Mouse (Mus musculus) kidney, adult 2 months (tissue): ENCODE results near the gene Nhs.
A peak's percentile ranks its signal among the peaks of the same experiment; 100 is the strongest.

ENCODE experiments used
- CTCF ChIP-seq: fragments of 200-500 bp; conservative IDR thresholded peaks from 2 replicates; pipeline ENCODE4 v1.5.1; 2011; ENCODE audit warnings: low read depth, mild to moderate bottlenecking, control low read depth, low read length, moderate library complexity, mixed read lengths; ENCODE audit not compliant: insufficient read depth, insufficient read length
- POLR2A ChIP-seq: fragments of 200-500 bp; IDR thresholded peaks from one replicate; pipeline ENCODE4 v1.6.1; 2011; ENCODE audit warnings: low read depth, low read length, control low read depth

DNA sequence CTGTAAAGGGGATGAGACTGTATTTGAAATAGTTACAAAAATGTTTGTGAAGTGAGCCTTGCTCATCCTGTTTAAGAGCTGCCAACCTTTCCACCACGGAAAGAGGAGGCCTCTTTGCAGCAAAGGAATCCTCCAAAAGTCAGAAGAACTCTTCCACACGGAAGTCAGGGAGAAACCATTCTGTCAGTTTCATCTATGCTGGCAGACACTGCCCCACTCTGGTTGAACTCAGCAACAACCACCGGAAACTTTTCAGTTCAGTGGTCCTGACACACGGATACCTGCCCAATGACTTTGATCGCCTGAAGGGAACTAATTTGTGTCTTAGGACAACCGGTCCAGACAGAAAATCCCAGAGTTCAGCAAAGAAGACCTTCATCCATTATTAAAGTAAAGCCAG, 369.3 kb downstream of the Nhs start:
- TF ChIP-seq CTCF = peak; percentile 56
- no peak for TF ChIP-seq POLR2A
